Mouse (Mus musculus): Measurements from ENCODE around the gene Aqp2. TPM values are rescaled to one million over a fixed set of nuclear protein-coding genes. Genes with fewer than 3 reads are reported as not detected.

Aqp2 gene
- total and polyA plus RNA-seq, 2 experiments from 2014 or later = not detected

- no peaks in the 10 kb centered on the region for H3K9me3 ChIP-seq (ENCODE audit: low read length)
- no peak overlapping the region for H3K4me2 ChIP-seq (ENCODE audit: low read depth, low read length, poor library complexity, severe bottlenecking)
- no peak overlapping the region for H3K27ac ChIP-seq (ENCODE audit: low read depth, low read length)
- WGBS = 87% methylated on average over 5 of the region's 5 CpGs
- no peaks in the 10 kb centered on the region for H3K4me1 ChIP-seq (ENCODE audit: insufficient read depth, low read length)
- TF ChIP-seq CTCF (IDR thresholded peaks at IDR 0.05) = no peak
- no peak overlapping the region for H3K9ac ChIP-seq (replicated peaks; ENCODE audit: low read length, poor library complexity, severe bottlenecking)
- ATAC-seq (ENCODE audit: low FRiP score) (no peak), DNase-seq (ENCODE audit: low spot score) (no peak)
- H3K36me3 ChIP-seq (ENCODE audit: insufficient read depth, low read length) = no peaks in the 10 kb centered on the region
- no peak overlapping the region for H3K4me3 ChIP-seq (ENCODE audit: low read depth, low read length)
- peaks cover 43% of the 10 kb centered on the region for H3K27me3 ChIP-seq (ENCODE audit: insufficient read depth, low read length)
Measured at GRCm38 (mm10) chr15:99592877-99593276, 14.0 kb downstream of the Aqp2 start.

- peaks cover 30% of the 10 kb centered on the region for H3K27me3 ChIP-seq (ENCODE audit: insufficient read depth, low read length)
- 92% methylated on average over 10 of the region's 10 CpGs for WGBS
- no peak overlapping the region for H3K4me2 ChIP-seq (ENCODE audit: low read depth, low read length, poor library complexity, severe bottlenecking)
- DNase-seq (ENCODE audit: low spot score) (no peak), ATAC-seq (ENCODE audit: low FRiP score) (no peak)
- no peak overlapping the region for H3K4me3 ChIP-seq (ENCODE audit: low read depth, low read length)
- H3K9me3 ChIP-seq (ENCODE audit: low read length) = no peaks in the 10 kb centered on the region
- no peaks in the 10 kb centered on the region for H3K36me3 ChIP-seq (ENCODE audit: insufficient read depth, low read length)
- H3K27ac ChIP-seq (ENCODE audit: low read depth, low read length) = no peak overlapping the region
- no peak for TF ChIP-seq CTCF (IDR thresholded peaks at IDR 0.05)
- H3K4me1 ChIP-seq (ENCODE audit: insufficient read depth, low read length) = 0 out of 2 replicates have a peak, but pooled peaks cover 5% of the 10 kb centered on the region
- no peak overlapping the region for H3K9ac ChIP-seq (replicated peaks; ENCODE audit: low read length, poor library complexity, severe bottlenecking)
Measured at GRCm38 (mm10) chr15:99594951-99595350, 16.1 kb downstream of the Aqp2 start.

- H3K27me3 ChIP-seq (ENCODE audit: insufficient read depth, low read length) = peaks cover 18% of the 10 kb centered on the region
- 1% methylated on average over 7 of the region's 7 CpGs for WGBS
- no peak overlapping the region for H3K4me3 ChIP-seq (ENCODE audit: low read depth, low read length)
- no peaks in the 10 kb centered on the region for H3K9me3 ChIP-seq (ENCODE audit: low read length)
- TF ChIP-seq CTCF (IDR thresholded peaks at IDR 0.05) = peak; percentile 87
- peak; percentile 94 for DNase-seq (ENCODE audit: low spot score)
- ATAC-seq (ENCODE audit: low FRiP score) = peak; percentile 81
- H3K36me3 ChIP-seq (ENCODE audit: insufficient read depth, low read length) = no peaks in the 10 kb centered on the region
- H3K4me2 ChIP-seq (ENCODE audit: low read depth, low read length, poor library complexity, severe bottlenecking) = no peak overlapping the region
- 0 out of 2 replicates have a peak, but pooled peaks cover 5% of the 10 kb centered on the region for H3K4me1 ChIP-seq (ENCODE audit: insufficient read depth, low read length)
- H3K27ac ChIP-seq (ENCODE audit: low read depth, low read length) = no peak overlapping the region
- H3K9ac ChIP-seq (replicated peaks; ENCODE audit: low read length, poor library complexity, severe bottlenecking) = no peak overlapping the region
Measured at GRCm38 (mm10) chr15:99596056-99596687, 17.3 kb downstream of the Aqp2 start.

- Histone ChIP-seq H3K36me3 (ENCODE audit: insufficient read depth, low read length) (no peaks in the 10 kb centered on the region), H3K27me3 (ENCODE audit: insufficient read depth, low read length) (peaks cover 15% of the 10 kb centered on the region), H3K4me3 (ENCODE audit: low read depth, low read length) (no peak overlapping the region), H3K4me1 (ENCODE audit: insufficient read depth, low read length) (0 out of 2 replicates have a peak, but pooled peaks cover 5% of the 10 kb centered on the region), H3K9me3 (ENCODE audit: low read length) (no peaks in the 10 kb centered on the region), H3K4me2 (ENCODE audit: low read depth, low read length, poor library complexity, severe bottlenecking) (no peak overlapping the region), H3K9ac (replicated peaks; ENCODE audit: low read length, poor library complexity, severe bottlenecking) (no peak overlapping the region), H3K27ac (ENCODE audit: low read depth, low read length) (no peak overlapping the region)
- WGBS = 60% methylated on average over 7 of the region's 7 CpGs
- ATAC-seq (ENCODE audit: low FRiP score) (no peak), DNase-seq (ENCODE audit: low spot score) (no peak)
- no peak for TF ChIP-seq CTCF (IDR thresholded peaks at IDR 0.05)
Measured at GRCm38 (mm10) chr15:99596841-99597240, 18.0 kb downstream of the Aqp2 start.

- H3K4me2 ChIP-seq (ENCODE audit: low read depth, low read length, poor library complexity, severe bottlenecking) = no peak overlapping the region
- H3K4me1 ChIP-seq (ENCODE audit: insufficient read depth, low read length) = 0 out of 2 replicates have a peak, but pooled peaks cover 5% of the 10 kb centered on the region
- H3K9ac ChIP-seq (replicated peaks; ENCODE audit: low read length, poor library complexity, severe bottlenecking) = no peak overlapping the region
- H3K36me3 ChIP-seq (ENCODE audit: insufficient read depth, low read length) = no peaks in the 10 kb centered on the region
- DNase-seq (ENCODE audit: low spot score) (no peak), ATAC-seq (ENCODE audit: low FRiP score) (no peak)
- H3K4me3 ChIP-seq (ENCODE audit: low read depth, low read length) = no peak overlapping the region
- no peaks in the 10 kb centered on the region for H3K9me3 ChIP-seq (ENCODE audit: low read length)
- TF ChIP-seq CTCF (IDR thresholded peaks at IDR 0.05) = no peak
- H3K27ac ChIP-seq (ENCODE audit: low read depth, low read length) = no peak overlapping the region
- 64% methylated on average over 8 of the region's 8 CpGs for WGBS
- peaks cover 8% of the 10 kb centered on the region for H3K27me3 ChIP-seq (ENCODE audit: insufficient read depth, low read length)
Measured at GRCm38 (mm10) chr15:99597596-99597995, 18.7 kb downstream of the Aqp2 start.

- H3K27ac ChIP-seq (ENCODE audit: low read depth, low read length) = no peak overlapping the region
- H3K9me3 ChIP-seq (ENCODE audit: low read length) = no peaks in the 10 kb centered on the region
- no peak overlapping the region for H3K4me2 ChIP-seq (ENCODE audit: low read depth, low read length, poor library complexity, severe bottlenecking)
- DNase-seq (ENCODE audit: low spot score) (peak; percentile 61), ATAC-seq (ENCODE audit: low FRiP score) (peak; percentile 42; the same call in 1 of the 2 replicates)
- 38% methylated on average over 17 of the region's 17 CpGs for WGBS
- no peak for TF ChIP-seq CTCF (IDR thresholded peaks at IDR 0.05)
- H3K9ac ChIP-seq (replicated peaks; ENCODE audit: low read length, poor library complexity, severe bottlenecking) = no peak overlapping the region
- no peak overlapping the region for H3K4me3 ChIP-seq (ENCODE audit: low read depth, low read length)
- no peaks in the 10 kb centered on the region for H3K36me3 ChIP-seq (ENCODE audit: insufficient read depth, low read length)
- 0 out of 2 replicates have a peak, but pooled peaks cover 5% of the 10 kb centered on the region for H3K4me1 ChIP-seq (ENCODE audit: insufficient read depth, low read length)
- H3K27me3 ChIP-seq (ENCODE audit: insufficient read depth, low read length) = peaks cover 4% of the 10 kb centered on the region
Measured at GRCm38 (mm10) chr15:99599245-99600070, 20.6 kb downstream of the Aqp2 start.

Data from midbrain, postnatal 0 days (tissue).